15 mouse cellular contexts compared by ENCODE assay signal in genomic region chr16:92975090-92975489, GRCm38 (mm10).
A peak's percentile ranks its signal among the peaks of the same experiment; 100 is the strongest.
DNase-seq lines count a peak whose midpoint lies in the region; ATAC-seq lines count a peak whose summit lies in the region.
"Had no signal": no experiment of that assay in that cellular context is flagged by ENCODE, and none has a peak within 500 bp of the region (broad histone marks: within the 10 kb centered on the region; RNA-seq: fewer than 3 reads in every experiment).

No protein-coding gene starts in this region.

- DNase-seq in adrenal gland, postnatal 25 days, result peak; percentile 18
- DNase-seq in adrenal gland, postnatal 14 days, result no peak
- peak; percentile 94 to 96 for DNase-seq in cerebellum, postnatal 10 days
- peak; percentile 87 for DNase-seq in gastrocnemius, postnatal 14 days
- DNase-seq in layer of hippocampus, postnatal 14 days (ENCODE audit: low spot score in 2 of 2), result no peak
- no peak for DNase-seq in kidney, postnatal 10 days
- no peak for DNase-seq in urinary bladder, postnatal 25 days (ENCODE audit: low spot score)
- DNase-seq: forebrain, postnatal 0 days; kidney, adult 9 months; lung, embryonic 14.5 days; spleen, adult 18-20 months had no signal

- intact Hi-C loops in gastrocnemius, postnatal 14 days (cut with DNase I; ENCODE audit: low total_unique reads), result no loop called here

- peak; percentile 97 for ATAC-seq in cerebellum, adult (ENCODE audit: insufficient number of reproducible peaks, low FRiP score, low TSS enrichment)
- ATAC-seq: forebrain, postnatal 0 days; inflammation-experienced regulatory T-cells, adult 6 months; liver, embryonic 12.5 days; midbrain, embryonic 13.5 days had no signal

Comparison
In these comparisons a context has a peak if more than half of its experiments do, and no peak if none do; other contexts are left out.
1. DNase-seq: peak in adrenal gland, postnatal 25 days (single experiment), cerebellum, postnatal 10 days (2 of 2) and gastrocnemius, postnatal 14 days (single experiment); none in adrenal gland, postnatal 14 days (single experiment), layer of hippocampus, postnatal 14 days (0 of 2), kidney, postnatal 10 days (single experiment) and urinary bladder, postnatal 25 days (single experiment).